Mouse (Mus musculus) MEL (cell line): ENCODE data around the gene Pde11a.

ENCODE experiments used
- CHD1 ChIP-seq: IDR thresholded peaks from 2 replicates; pipeline ENCODE4 v1.6.1; 2012; ENCODE audit warnings: low read depth, mild to moderate bottlenecking, inconsistent platforms, low read length, improper control_type of control experiment
- CTCF ChIP-seq, 3 experiments: IDR thresholded peaks in 2 of 3; conservative IDR thresholded peaks in 1 of 3; 2 replicates each; pipeline ENCODE4 v1.5.1; 2011 to 2012; ENCODE audit warnings: low read length in 3 of 3, low read depth in 2 of 3, mild to moderate bottlenecking in 2 of 3, improper control_type of control experiment in 1 of 3, inconsistent platforms in 1 of 3, mixed read lengths in 1 of 3, moderate library complexity in 1 of 3; ENCODE audit not compliant: control insufficient read depth in 1 of 3, insufficient read depth in 1 of 3, poor library complexity in 1 of 3, severe bottlenecking in 1 of 3
- EP300 ChIP-seq, 2 experiments: IDR thresholded peaks; 2 replicates each; pipeline ENCODE4 v1.6.1; 2011; ENCODE audit warnings: improper control_type of control experiment in 2 of 2, low read length in 2 of 2, low read depth in 1 of 2, mild to moderate bottlenecking in 1 of 2
- ETS1 ChIP-seq: IDR thresholded peaks from 2 replicates; pipeline ENCODE4 v1.6.1; 2012; ENCODE audit warnings: low read depth, mild to moderate bottlenecking, inconsistent platforms, low read length, improper control_type of control experiment, moderate library complexity
- JUND ChIP-seq: IDR thresholded peaks from 2 replicates; pipeline ENCODE4 v1.6.1; 2011; ENCODE audit warnings: low read depth, mild to moderate bottlenecking, improper control_type of control experiment, low read length
- MAFK ChIP-seq: IDR thresholded peaks from 2 replicates; pipeline ENCODE4 v1.6.1; 2011; ENCODE audit warnings: low read depth, mild to moderate bottlenecking, low read length, improper control_type of control experiment, borderline replicate concordance
- MAX ChIP-seq: IDR thresholded peaks from 2 replicates; pipeline ENCODE4 v1.6.1; 2011; ENCODE audit warnings: low read length, improper control_type of control experiment
- NRF1 ChIP-seq: IDR thresholded peaks from 2 replicates; pipeline ENCODE4 v1.6.1; 2014; ENCODE audit warnings: low read depth, mild to moderate bottlenecking, inconsistent platforms, low read length, improper control_type of control experiment, moderate library complexity; ENCODE audit not compliant: poor library complexity, insufficient read depth, severe bottlenecking
- POLR2A ChIP-seq, 2 experiments: IDR thresholded peaks; 2 replicates each; pipeline ENCODE4 v1.6.1; 2011 to 2012; ENCODE audit warnings: low read length in 2 of 2, mild to moderate bottlenecking in 2 of 2, control low read depth in 1 of 2, improper control_type of control experiment in 1 of 2, low read depth in 1 of 2, moderate library complexity in 1 of 2; ENCODE audit not compliant: control insufficient read depth in 1 of 2, insufficient read depth in 1 of 2, poor library complexity in 1 of 2
- POLR2AphosphoS5 ChIP-seq: IDR thresholded peaks from 2 replicates; pipeline ENCODE4 v1.6.1; 2012; ENCODE audit warnings: low read depth, borderline replicate concordance, mild to moderate bottlenecking, inconsistent platforms, low read length, moderate library complexity, mixed read lengths
- TBP ChIP-seq: IDR thresholded peaks from 2 replicates; pipeline ENCODE4 v1.8.0; 2011; ENCODE audit warnings: low read depth, low read length, improper control_type of control experiment

DNA sequence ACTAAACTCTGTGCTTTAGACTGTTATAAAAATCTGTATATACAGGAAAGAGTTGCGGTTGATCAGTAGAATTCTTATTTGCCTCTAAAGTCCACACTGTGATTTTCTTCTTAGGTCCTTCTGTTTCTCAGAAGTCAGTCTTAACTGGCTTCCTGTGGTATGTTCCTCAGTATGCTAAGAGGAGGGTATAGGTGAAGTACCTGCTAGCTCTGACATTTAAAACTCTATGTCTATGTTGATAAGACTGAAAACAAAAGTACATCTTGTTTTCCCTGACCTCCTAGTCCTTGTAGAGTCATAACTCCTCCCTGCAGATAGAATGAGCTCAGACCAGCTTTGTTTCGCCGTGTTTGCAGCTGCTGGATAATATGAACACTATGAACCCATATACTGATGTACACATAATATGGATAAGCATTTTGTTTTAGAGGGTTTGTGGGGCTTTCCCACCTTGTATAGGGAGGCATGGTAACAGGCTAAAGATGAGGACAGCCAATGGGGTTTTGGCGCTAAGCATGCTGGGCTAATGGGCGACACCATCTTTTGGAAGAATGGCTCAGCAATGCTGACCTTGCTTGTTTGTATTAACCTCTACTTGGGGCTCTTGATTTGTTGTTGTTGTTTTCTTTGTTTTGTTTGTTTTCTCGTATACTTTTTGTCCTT lies 36.1 kb upstream of the Pde11a start:
- TF ChIP-seq POLR2A (IDR thresholded peaks at IDR 0.05; ENCODE audit: control insufficient read depth in 1 of 2, insufficient read depth in 1 of 2, low read depth in 1 of 2, low read length in 2 of 2, poor library complexity in 1 of 2) (no peak), EP300 (IDR thresholded peaks at IDR 0.05; ENCODE audit: low read depth in 1 of 2, low read length in 2 of 2) (no peak), TBP (no peak), CHD1 (no peak), NRF1 (no peak), JUND (no peak), MAX (no peak), ETS1 (no peak), CTCF (IDR thresholded peaks at IDR 0.05 in 2 of 3, conservative IDR thresholded peaks at IDR 0.05 in 1 of 3; ENCODE audit: control insufficient read depth in 1 of 3, insufficient read depth in 1 of 3, low read depth in 2 of 3, low read length in 3 of 3, poor library complexity in 1 of 3, severe bottlenecking in 1 of 3) (no peak), MAFK (no peak), POLR2AphosphoS5 (no peak)
